Mouse (Mus musculus): Measurements from ENCODE around the gene Kiz.

Kiz gene

DNA sequence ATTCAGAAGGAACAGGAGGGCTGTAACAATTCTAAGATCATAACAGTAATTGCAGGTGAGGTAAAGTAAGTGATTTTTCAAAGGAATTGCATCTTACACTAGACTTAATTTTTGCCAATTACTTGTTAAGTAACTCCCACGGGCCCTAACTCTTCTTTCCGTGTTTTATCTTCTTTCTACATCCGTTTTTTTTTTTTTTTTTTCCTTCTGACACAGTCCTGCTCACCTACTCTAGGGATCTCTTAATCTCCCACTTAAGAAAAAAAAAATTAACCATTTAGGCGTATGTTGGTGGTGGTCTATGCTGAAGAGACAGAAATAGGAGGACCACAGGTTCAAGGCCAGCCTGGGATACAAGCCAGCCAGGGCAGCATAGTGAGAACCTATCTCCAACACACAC, 1.2 kb downstream of the Kiz start:
- in situ Hi-C loops (cut with MboI, MseI) = no loop called here

DNA sequence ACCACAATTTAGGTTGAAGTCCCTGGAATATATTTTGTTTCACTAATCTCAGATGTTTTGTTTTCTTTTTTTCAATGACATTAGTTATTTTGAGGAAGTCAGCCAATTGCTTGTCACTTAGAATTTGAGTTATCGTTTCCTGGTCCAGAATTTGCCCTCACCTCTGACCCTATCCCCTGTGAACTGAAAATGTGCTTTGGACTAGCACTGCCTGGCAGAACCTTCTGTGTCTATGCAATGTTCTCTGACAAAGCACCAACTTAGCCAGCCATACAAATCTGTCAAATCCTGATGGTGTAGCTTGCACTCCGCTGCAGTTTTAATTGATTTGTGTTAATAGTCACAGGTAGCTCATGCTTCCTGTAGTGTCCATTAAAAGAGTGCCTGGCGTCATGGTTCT, 10.1 kb downstream of the Kiz start:
- in situ Hi-C loops (cut with MboI, MseI) = no loop called here

DNA sequence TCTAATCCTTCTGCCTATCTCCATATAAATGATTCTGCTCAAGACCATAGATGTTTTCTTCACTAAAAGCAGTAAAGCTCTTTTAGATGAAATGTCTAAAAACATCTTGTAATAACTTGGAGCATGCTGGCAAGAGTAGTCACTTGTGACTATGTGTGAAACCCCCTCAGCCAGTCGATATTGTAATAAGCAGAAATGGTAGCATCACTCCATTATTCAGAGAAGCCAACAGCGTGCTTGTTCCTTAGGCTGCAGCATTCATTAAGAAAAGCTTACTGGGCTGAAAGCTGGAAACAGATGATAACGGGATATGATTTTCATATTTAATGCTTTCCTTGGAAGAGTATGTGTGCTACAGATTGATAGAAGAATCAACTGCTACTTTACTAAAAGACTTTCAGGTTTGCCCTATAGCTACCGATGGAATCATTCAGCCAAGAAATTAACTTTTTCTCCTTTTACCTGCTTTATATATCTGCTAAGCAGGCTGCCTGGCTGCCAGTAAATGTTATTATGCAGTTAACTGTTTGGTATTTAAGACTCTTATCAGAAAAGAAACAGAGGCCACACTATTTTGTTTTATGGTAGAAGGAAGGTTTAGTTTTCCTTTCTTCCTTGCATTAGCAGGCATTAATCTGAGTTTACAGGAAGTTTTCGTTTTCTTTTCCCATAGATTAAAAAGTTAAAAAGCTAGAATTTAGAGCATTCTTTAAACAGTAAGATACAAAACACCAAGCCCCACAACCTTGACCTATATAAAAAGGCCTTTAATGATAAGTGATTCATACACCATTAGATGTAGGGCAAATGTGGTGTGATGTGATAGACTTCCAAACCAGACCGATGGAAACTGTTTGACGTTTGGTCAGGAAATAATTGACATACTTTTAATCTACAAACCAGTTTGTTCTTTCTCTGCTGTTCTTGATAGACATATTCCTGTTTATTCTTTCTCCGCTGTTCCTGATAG, 15.9 kb downstream of the Kiz start:
- in situ Hi-C loops (cut with MboI, MseI) = no loop called here

DNA sequence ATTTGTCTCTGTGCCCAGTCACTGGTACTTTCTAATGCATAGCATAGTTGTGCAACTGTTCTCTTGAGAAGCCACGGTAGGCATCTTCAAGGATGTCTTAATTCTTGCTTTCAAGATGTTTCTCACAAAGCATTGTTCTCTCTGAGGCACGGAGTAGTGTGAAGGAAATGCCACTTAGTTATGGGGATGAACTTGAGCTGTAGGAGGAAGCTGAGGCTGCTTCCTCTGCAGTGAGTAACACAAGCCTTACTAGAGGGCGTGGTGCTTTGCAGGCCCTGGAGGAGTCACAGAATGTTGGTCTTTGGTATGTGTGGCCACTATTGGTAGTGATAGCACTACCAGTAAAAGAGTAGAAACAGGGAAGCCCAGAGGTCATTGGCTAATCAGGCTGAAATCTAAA, 17.0 kb downstream of the Kiz start:
- in situ Hi-C loops (cut with MboI, MseI) = no loop called here

- in situ Hi-C loops (cut with MboI, MseI) = no loop called here
These were observed 18.3 kb downstream of the Kiz start for GRCm38 (mm10) chr2:146873881-146874441.

- in situ Hi-C loops (cut with MboI, MseI) = no loop called here
These were observed 21.9 kb downstream of the Kiz start for GRCm38 (mm10) chr2:146877423-146878098.

DNA sequence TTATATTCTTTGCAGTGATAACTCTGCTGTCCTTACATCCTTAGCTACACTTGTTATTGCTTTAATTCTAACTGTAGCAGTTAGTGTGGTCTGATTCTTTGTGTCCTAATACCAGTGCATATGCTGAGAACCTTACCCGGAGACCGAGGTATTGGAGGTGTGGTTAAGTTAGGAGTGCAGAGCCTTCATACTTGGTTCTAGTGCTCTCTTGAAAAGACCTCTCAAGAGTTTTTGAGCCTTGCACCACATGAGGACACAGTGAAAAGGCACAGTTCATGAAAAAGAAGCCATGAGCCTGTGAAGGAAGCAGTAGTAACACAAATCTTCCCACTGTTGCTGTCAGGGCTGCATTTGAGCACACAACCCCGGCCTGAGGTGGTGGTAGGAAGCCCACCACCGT, 26.0 kb downstream of the Kiz start:
- in situ Hi-C loops (cut with MboI, MseI) = no loop called here

DNA sequence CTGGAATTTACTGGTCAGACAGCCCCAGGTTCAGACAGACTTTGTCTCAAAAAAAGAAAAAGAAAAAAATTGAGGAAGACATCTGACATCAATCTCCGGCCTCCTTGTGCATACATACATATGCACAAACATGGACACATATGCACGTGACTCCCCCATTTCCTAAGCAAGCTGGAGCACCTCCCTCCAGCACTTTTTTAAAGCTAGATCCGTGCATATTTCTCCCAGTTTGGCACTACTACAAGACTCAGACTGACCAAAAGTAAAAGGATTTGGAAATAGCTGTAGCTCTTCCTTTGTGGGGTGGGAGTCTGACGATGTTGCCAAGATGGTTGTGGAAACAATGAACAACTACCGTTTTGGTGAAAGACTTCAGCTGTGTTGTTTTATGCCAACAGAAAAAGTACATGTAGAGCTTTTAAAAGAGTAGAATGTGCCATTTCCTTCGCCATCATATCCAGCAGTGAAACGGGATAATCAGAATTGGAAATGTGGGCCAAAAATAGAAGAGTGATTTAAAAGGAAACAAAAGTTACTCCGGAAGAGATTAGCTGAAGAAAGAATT, 28.7 kb downstream of the Kiz start:
- in situ Hi-C loops (cut with MboI, MseI) = no loop called here

DNA sequence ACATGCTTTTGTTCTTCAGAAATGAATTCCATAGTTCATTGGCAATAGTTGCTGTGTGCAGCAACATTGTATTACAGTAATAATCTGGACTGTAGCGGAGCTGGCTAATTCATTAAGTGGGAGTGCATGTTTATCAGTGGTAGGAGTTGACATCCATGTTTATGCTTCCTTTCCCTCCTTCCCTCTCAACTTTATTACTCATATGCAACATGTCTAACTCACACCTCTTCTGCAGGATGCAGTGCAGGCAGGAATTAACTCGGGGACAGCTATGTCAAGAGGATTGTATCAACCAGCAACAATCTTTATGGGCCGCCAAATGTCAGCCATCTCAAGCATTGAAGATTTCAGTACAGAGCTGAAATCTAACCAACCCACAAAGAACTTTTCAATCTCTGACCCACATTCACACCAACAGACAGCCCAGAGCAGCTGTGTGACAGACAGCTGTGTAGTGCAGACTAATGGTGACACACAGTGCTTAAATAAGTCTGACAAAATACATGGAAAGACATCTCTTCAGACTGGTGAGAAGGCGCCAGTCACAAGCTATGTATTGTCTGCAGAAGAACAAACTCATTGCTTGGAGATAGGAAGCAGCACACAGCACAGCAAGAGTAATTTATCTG, 33.2 kb downstream of the Kiz start:
- in situ Hi-C loops (cut with MboI, MseI) = no loop called here

GRCm38 (mm10) chr2:146898977-146899376, 43.3 kb downstream of the Kiz start:
- in situ Hi-C loops (cut with MboI, MseI) = no loop called here

GRCm38 (mm10) chr2:146916085-146916484, 60.4 kb downstream of the Kiz start:
- in situ Hi-C loops (cut with MboI, MseI) = no loop called here

GRCm38 (mm10) chr2:146917770-146918169, 62.1 kb downstream of the Kiz start:
- in situ Hi-C loops (cut with MboI, MseI) = no loop called here

DNA sequence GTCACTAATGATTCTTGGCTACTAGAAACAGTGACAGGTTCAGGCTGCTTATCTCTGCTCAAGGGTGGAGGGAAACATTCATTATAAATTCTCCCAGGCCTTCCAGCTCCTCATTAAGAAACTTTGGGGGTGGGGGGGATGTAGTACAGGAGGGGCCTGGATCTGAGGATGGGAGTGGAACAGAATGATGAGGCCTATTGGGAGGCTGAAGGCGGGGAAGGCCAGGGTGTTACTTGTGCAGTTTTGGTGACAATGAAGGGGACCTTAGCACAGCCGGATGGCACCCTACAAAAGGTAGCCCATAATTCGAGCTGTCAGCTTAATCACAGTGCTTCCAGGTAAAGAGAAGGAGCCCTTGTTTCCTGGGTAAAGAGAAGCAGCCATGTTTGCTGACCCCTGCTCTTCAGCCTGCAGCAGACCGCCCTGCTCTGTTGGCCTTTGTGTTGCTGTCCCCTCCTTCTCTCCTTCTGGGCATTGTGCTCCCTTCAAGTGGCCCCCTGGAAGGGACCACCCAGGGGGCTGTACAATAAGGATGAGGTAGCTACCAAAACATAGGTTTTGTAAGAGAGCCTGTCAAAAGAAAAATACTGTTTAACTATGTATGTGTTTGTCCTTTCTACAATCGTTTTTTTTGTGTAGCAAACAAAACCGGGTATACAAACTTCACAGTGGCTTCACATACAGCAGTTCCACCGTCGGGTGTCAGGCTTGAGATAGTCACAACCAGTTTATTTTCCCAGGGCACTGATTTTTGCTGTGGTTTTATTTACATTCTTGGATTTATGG, 64.9 kb downstream of the Kiz start:
- in situ Hi-C loops (cut with MboI, MseI) = no loop called here

DNA sequence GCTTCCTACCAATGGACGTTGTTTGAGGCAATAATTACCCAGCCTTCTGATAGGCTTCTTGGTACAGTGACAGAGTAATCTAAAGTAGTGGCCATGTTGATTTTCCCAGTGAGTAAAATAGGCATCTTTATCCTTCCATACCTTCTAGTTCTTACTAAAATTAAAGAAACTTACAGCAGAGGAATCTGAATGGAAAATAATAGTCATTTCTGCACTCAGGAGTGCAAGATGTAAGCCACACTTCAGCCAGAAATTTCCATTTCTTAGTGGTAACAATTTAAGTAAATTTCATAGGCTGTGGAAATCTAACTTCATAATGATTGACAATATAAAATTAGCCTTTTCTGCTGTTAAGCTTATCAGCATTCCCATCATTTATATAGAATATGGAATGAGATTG, 69.6 kb downstream of the Kiz start:
- in situ Hi-C loops (cut with MboI, MseI) = no loop called here

GRCm38 (mm10) chr2:146925846-146926245, 70.2 kb downstream of the Kiz start:
- in situ Hi-C loops (cut with MboI, MseI) = no loop called here

DNA sequence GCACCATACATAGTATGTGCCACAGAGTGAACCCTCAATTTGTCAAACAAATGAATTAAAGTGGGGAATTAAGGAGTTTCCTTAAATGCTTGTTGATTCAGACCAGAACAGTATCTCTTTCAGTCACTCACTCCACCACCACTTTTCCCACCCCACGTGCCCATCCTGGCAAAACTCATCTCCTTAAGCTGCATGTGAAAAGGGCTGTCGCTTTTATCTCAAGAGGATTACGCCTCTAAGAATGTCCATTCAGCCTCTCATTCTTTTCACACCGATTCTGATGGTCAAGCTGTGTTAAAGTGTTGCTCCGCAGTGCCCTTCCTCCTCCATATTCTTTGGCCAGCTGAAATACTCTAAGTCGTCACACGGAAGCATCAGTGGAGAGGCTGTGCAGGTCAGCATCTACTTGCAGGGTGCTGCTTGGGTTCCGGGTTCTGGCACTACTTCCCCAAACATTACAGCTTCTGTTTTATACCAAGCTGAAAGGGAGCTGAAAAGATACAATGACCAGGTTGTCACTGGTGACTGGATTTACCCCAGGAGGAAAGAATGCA, 92.6 kb downstream of the Kiz start:
- in situ Hi-C loops (cut with MboI, MseI) = no loop called here

DNA sequence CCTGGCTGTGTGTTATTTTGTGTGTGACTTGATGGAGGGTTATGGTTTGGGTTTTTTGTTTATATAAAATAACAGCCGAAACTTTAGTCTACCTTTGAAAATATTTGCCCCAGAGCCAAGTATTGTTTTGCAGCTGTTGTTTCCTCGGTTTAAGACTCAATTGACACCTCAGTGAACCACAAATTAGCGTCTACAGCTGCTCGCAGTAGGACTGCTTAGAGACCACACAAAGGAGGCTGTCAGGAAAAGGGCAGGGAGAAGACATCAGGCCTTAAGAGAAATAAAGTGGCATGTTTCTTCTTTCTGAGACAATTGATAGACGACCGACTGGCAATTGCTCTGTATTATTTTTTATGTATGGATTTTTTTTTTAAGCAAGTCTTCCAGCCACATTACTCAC, 100.7 kb downstream of the Kiz start:
- in situ Hi-C loops (cut with MboI, MseI) = loop anchor here (5.0 to 25.0 kb wide), 2 partner anchors 226 to 1219 kb away; no protein-coding TSS in a partner anchor

DNA sequence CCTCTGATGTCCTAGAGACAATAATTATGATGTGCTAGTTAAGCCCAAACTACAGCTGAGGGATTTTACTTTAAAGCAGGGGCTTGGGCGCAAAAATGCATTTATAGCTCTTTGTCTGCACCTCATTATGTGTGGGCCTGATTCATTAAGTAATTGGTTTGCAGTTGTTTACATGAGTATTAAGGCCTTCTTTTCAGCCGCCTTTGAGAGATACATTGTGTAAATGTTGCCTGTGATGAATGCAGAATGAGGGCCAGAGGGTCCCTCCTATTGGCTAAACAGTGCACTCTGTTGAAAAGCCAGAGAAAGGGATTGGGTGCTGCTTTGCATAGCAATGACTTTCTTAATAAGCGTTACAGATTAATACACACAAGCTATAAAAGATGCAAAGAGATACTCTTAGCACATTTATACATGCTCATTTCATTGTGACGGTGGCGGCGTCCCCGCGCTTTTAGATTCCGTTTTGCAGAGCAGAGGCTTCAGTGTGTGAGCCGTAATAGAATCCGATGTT, 102.8 kb downstream of the Kiz start:
- in situ Hi-C loops (cut with MboI, MseI) = loop anchor here (5.0 to 25.0 kb wide), 2 partner anchors 224 to 1221 kb away; no protein-coding TSS in a partner anchor

DNA sequence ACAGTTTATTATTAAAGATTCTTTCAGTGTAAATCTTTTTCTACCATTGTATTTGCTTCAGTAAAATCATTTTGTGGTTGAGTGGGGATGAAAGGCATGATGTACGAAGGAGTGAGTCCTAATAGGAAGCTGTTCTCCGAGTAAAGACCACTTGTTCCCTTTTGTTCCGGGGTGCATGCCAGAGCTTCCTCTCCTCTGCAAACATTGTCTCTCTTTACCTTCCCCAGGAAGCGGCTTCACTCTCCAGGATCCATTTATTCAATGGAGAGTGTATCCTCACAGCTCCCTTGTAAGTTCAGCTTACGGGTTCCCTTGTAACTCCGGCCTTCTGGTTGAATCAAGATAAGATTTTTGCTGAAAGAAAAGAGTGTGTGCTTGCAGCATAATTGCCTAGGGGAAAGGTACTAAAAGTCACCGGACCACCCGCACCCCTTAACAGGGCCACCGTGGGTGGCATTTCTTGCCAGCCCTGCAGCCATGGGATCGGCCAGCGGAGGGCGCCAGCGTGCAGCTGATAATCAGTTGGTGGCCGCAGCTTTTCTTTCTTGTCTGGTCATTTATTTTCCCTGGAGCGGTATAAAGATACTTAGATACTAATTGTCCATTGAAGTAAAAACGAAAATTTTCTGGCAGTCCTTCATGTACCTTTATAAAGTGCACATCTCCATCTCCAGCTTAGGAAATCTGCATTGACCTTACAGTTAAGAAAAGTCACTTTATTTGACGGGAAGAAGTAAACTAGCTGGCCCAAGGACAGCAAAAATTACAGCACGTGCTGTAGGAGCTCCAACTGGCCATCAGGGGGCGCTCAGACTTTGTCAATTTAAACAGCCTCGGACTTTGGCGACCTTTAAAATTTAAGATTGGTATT, 103.5 kb downstream of the Kiz start:
- in situ Hi-C loops (cut with MboI, MseI) = loop anchor here (5.0 to 25.0 kb wide), 2 partner anchors 223 to 1222 kb away; no protein-coding TSS in a partner anchor
